Mouse (Mus musculus) hindlimb bud, embryonic 11.5 days (tissue): Measurements from ENCODE around the gene Apc2.

Experiments used
- DNase-seq: peaks from one replicate; pipeline ENCODE4 v3.0.0-alpha.2; 2012; ENCODE audit warnings: low read depth, low spot score; ENCODE audit errors: extremely low spot score

Apc2 gene

DNA sequence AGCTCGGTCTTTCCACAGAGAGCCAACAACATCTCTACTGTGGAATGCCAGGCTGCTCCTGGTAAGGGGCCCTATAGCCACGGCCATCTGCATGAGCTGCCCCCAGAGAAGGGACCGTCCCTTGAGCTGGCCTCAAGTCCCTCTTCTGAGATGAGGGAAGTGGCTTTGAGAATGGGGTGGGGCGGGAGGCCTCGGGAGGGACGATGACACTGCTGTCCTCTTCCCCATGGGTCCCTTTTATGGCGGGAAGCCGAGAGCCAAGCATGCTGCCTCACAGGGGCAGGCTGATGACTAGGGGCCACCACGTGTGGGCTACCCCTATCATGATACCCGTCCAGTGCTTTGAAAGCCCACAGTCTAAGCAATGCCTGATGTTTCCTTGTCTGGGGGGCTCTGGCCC is 21.2 kb downstream of the Apc2 start:
- DNase-seq: no peak

DNA sequence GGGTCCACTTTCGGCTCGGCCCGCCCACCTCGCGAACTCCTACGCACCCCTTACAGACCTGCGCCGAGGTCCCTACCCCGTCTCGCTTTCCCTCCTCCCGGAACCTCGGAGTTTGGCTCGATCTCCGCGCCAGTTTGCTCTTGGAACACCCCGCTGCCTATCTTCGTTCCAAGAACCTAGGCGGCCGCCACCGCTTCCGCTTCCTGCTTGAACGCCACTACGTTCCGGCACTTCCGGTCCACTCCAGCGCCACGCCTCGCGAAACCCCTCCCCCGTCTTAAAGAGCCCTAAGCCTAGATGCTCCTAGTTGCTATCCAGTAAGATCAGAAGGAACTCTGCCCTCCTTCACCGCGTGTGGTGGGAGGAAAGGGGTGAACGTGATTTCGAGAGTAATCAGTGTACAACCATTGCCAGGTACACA is 24.6 kb downstream of the Apc2 start, which contains the start of gene 2310011J03Rik:
Gene 2310011J03Rik (minus strand): TSS at position 198 of the 421 bp plus-strand sequence.
- peak; percentile 66 for DNase-seq

DNA sequence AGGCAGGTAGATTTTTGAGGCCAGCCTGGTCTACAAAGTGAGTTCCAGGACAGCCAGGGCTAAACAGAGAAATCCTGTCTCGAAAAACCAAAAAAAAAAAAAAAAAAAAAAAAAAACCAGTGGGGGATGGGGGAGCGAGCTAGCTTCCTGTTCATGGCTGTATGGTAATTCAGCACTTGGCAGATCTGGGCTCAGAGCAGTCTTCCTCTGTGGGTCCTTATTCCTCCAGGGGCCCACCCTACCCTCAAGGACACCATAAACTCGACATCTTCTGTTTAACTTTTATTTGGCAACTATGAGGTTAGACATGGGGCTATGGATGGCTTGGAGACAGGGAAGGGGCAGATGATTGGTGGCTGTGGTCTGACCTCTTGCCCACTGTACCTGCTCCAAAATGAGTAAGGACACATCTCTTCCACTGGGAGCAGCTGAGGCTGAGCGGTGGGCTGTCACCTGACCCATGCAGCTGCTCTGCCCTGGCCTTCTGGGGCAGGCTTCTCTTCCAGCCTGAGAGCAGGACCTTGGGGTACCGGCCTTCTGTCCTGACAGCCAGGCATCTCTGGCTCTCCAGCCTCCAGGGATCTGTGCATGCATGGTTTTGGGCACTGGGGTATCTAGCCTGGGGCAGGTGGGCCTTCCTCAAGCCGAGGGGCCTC is 25.4 kb downstream of the Apc2 start:
- DNase-seq: no peak

DNA sequence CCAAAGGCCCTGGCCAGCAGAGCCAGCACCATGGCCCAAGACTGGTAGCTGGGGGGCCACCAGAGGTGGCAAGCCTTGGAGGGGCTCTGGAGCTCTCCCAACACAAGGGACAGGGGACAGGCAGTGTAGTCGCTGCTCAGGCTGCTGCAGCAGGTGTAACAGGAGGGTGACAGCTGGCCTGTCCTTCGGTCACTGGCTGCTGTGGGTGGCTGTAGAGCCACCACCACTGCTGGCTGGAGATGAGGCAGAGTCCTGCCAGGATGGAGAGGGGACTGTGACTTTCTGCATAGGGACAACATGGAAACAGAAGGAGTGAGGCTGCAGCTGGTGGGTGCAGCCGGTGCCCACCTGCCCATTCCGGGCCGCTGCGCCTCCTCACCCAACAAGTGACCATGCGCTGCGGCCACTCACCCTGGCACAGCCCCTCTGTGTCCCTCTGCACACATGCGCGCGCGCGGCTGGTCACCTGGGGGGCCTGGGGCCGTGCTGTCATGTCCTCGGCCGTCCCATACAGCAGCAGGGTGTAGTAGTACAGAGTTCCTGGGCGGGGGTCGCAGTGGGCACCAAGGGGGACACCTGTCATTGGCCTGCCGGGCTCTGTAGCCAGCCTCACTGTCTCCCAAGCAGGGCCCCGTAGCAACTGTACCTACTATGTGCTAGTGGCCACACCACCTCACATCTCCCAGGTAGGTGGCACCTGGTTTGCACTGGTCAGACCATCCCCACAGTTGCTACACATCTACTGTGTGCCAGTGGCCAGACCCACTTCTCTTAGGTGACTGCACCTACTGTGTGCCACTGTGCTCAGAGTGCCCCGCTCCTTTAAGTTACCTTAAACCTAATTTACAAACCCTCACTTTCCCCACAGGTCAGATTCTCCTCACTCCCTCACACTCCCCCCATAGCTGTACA is 26.1 kb downstream of the Apc2 start:
- no peak for DNase-seq

DNA sequence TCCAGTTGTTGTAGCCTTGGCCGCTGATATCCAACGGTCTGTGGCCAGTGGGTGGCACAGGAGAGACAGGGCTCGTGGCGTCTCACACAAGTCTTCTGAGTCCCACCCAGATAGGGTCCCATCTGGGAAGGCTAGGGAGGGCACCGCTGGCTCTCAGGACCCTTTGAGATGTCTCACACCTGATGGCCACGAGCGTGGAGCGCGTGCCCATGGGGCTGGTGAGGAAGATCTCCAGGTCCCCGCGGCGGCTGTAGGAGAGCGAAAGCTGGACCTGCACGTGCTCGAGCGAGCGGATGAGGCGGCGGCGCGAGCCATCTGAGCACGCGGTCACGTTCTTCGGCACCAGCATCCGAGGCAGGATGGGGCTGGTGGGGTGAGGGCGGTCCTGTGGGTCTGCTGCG is 27.0 kb downstream of the Apc2 start:
- DNase-seq: no peak

DNA sequence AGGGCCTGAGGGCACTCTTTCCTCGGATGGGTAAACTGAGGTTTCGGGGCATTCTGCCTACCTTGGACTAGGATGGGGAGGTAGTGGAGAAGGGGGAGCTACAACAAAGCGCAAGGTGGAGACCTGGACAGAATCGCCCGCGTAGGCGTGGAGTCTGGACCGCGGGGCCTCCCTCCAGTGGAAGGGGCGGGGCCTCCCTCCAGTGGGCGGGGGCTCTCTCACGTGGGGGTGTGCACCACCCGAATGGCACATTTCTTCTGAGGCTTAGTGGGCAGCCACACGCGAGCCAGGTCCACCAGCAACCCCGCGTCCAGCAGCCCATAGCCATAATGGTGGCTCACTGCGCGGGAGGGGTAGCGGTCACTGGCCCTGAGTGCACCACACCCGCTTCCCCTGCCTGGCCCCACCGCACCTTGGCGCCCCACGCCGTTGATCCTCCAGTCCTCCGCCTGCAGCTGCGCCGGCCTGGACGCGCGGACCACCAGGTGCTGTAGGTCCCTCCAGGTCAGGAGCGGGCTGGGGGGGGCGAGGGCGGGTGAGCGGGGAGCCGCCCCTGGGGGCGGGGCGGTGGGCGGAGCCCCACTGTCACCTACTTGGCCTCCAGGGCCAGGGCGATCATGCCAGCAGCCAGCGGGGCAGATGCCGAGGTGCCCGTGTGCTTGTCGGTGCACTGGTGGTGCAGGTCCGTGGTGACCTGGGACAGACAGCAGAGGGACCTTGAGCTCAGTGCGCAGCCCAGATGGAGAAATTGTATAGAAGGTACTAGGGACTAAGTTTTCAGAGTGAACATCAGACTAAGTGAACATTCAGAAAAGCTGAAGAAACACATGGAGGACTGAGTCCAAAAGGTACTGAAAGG is 27.7 kb downstream of the Apc2 start:
- no peak for DNase-seq

DNA sequence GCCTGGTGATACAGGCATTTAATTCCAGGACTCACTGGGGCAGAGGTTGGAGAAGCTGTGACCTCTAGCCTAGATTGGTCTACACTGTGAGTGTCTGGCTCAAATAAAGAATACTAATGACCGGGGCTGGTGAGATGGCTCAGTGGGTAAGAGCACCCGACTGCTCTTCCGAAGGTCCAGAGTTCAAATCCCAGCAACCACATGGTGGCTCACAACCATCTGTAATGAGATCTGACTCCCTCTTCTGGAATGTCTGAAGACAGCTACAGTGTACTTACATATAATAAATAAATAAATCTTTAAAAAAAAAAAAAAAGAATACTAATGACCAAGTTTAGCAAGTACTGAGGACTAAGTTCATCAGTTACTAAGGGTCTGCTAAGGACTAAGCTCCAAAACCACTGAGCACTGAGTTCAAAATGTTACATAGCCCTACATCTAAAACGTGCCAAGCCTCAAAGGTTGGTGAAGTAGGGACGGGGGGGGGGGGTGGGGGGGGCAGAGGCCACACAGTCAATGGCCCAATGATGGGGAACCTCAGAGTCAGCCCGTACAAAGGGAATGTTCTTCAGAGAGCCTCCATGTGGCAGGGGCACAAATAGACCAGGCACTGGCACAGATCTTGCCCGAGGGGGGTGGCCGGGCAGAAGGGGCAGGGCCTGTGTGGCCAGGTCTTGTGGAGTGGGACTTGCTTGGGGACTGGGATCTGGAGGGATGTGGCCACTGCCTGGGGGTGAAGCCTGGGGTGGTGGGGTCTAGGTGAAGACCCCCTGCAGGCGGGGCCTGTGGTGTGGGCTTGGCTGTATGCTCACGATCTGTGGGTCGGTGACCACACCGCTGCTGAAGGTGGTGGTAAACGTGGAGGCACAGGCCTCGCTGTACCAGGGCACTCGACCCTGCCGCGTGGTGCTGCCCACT is 28.6 kb downstream of the Apc2 start:
- DNase-seq: no peak

DNA sequence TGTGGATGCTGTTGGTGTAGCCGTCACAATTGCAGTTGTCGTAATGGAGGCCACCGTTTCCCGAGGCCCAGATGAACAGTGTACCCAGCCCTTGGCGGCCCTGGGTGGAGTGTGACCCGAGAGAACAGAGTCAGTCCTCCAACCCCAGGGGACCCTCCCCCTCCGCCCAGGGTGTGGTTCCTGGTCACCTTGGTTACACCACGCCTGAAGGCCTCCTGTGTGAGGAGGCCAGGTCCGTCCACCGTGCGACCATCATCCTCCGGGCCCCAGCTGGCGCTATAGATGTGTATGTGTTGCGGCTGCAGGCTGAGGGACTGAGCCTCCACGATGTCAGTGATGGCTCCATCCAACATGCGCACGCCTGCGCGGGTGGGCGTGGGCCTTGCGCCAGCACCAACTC is 29.3 kb downstream of the Apc2 start:
- DNase-seq: no peak

DNA sequence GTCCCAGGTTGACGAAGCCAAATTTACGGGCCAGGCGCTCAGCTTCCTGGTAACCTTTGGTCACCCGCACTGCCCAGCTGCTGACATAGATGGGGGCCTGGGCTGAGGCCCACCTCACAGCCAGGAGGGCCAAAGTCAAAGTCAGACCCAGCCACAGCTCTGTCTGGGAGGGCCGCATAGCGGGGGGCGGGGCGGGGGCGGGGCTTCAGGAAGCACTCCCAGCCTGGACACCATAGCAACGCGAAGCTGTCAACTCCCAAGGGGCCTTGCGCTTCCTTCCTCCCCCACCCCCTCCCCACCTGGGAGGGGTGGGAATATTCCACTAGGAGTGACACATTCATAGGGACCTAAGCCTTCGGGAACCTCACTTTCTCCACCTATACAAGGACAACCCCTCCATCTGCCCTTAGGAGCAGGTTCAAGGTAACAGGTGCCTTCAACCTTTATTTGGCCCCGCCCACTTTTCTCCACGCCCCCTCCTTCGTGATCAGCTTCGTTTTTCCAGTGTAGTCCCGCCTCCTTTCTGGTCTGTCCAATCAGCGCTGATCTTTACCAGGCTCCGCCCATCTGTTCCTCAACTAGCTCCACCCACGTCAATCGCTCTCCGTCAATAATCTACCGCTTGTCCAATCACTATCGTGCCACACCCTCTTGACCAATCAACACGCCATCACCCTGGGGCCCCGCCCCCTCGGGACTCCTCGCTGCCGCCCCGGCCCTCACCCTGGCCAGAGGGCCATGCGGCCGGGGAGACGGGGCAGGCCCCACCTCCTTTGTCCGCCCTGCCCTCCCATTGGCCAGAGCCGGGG is 33.7 kb downstream of the Apc2 start, which contains the start of the genes Pcsk4 and Reep6:
Gene Pcsk4 (minus strand): TSS at position 226 of the 809 bp plus-strand sequence.
Gene Reep6 (plus strand): TSS at position 681 of the 809 bp plus-strand sequence.
- DNase-seq: peak; percentile 97

DNA sequence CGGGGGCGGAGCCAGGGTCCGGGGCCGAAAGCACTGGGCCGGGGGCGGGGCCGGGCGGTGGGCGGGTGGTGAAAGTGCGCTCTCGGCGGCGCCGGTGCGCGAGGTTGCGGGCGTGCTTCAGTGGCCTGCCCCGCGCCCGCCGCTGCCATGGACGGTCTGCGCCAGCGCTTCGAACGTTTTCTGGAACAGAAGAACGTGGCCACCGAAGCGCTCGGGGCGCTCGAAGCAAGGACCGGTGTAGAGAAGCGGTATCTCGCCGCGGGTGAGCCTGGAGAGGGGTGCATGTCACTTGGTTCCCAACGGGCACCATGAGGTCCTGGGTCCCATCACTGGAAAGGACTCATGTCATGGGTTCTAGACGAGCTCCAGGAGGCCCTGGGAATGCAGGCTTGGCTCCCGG is 34.3 kb downstream of the Apc2 start:
- DNase-seq: no peak

DNA sequence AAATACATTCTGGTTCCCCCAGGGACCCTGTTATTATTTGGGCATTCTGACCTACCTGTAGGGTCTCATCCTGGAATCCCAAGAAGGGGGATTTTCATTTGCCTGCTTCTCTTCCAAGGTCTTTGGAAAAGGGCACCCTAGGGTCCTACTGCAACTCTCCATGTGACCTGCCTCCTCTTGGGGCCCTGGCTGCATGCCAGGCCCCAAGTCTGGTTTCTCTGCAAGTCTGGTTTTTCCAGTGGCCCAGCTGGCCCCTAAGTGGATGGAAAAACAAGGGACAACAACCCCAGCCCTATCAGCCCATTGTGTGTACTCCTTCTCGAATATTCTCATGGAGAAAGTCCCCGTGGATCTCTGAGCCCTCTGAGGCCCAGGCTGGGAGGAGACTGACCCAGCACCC is 35.1 kb downstream of the Apc2 start:
- no peak for DNase-seq

DNA sequence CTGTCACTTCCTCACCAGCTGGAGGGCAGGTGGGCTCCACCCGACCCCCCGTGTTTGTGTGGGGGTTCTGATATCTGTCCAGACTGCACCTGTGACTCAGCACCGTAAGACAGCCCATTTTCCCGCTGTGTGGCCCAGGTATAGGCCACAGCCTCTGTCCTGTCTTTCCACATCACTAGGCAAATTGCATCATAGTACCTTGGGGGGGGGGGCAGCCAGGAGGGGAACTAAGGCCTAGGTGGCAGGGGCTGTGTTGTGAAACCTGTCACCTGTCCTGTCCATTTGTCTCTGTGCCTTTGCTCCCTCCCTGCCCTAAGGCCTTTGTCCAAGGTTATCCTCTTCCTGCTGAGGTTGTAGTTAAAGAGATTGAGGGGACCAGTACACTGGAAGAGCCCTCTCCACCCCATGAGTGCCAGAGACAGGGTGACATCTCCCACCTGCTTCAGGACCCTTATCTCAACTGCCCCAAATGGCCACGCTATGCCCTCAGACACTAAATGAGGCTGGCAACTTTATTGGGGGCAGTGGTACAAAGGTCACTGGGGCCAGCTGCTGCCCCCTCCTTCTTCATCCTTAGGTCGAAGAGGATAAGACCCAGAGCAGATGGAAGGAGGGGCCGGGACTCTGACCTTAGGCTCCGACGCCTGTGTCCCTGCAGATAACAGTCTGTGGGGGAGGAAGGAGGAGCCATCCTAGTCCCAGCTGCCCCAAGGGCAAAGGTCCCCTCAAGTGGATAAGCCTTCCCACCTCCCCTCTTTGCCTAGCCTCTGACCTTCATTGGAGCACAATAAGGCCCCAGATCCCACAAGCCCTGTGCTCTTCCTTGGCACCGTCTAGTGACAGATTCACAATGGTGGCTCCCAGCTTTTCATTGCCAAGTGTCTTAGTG is 36.1 kb downstream of the Apc2 start:
- DNase-seq: no peak

DNA sequence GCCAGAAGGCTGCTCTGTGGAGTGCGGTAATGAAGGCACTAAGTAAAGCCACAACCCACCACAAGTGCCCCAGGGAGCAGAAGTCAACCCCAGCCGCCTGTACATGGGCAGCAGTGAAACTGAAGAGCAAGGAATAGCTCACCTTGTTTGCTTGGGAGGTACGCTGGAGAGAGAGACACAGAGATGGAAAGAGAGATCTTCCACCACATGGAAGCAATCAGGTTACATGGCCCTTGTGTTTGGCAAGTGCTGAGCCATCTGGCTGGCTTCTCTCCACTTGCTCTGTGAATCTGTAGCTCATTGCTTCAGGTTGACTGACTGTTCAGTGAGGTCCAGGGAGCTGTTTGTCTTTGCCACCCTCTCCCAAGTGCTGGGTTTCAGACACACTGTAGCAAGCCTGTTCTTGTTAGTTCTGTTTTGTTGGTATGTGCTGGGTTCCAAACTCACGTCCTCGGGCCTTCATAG is 36.8 kb downstream of the Apc2 start:
- no peak for DNase-seq

DNA sequence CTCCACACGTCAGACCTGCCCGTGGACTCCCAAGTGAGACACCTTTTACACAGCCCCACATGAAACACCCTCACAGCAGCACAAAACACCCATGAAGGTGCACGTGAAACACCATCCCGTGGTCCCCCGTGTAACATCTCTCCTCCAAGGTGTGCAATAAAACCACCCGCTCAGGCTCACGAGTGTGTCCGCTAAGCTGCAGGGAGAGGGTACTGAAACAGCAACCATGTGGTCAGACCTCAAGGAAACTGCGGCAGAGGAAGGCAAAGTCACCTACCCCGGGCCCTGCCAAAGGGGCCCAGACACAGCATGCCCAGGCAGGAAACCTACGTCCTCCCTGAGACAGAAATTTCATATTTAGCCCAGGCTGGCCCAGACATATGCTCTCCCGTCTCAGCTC is 40.5 kb downstream of the Apc2 start:
- no peak for DNase-seq

DNA sequence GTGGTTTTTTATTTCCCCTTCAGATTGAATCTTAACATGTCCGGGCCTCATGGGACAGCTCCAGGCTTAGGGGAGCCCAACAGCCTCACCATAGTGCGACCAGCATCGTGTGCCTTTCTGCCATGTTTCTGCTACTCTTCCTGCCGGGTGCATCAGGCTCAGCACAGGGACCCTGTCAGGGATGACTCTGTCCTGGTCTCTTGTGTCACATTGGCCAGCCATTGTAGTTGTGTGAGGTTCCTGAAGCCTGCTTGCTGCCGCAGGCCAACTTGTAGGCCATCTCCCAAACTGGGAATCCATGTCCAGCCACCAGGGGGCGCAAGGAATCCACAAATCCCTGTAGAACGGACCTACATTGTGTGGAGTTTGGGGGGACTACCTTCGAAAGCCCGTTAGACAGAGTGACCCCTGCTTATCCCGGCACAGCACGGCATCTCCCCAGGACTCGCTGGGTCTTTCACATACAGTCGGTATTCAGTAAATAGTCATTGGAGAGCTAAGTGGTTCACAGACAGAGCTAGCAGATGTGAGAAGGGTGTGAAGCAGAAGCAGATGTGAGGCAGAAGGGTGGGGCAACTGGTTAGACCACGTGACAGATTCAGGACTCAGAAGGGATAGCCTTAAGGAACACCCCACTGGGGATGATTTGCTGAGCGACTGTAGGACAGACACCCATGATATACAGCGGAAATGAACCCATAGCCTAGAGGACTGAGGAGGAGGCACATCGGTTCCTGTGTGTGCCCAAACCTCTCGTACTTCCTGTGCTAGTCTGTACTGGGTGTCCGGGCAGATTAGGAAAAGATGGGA is 44.4 kb downstream of the Apc2 start:
- DNase-seq: no peak

DNA sequence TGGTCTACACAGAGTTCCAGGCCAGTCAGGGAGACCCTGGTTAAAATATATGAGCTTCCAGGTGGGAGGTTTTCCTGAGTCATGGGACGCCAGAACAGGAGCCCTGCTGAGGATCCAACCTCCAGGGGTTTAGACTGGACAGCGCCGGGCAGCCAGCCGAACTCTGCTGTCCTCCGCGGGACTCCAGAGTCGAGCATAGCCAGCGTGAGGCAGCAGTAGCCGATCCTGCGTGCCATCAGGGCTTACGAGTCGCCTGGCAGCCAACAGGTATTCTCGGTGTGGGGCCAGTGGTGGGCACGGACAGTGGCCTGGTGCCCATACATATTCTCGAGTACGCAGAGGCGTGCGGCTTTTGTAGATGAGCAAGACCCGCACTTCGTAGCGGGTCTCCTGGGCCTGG is 45.2 kb downstream of the Apc2 start:
- no peak for DNase-seq
